Mouse (Mus musculus) C3H10T1/2 (cell line): ENCODE data around the gene Katnal1. TPM values are rescaled to one million over a fixed set of nuclear protein-coding genes. Genes with fewer than 3 reads are reported as not detected.

Experiments used
- polyA plus RNA-seq, 2 experiments: library from polyadenylated mRNA; unstranded; fragments of >200 nt; fragmentation: generic; extraction: Trizol; gene quantifications; one replicate each; pipeline ENCODE4 v1.2.1; 2012; ENCODE audit warnings: missing spikeins in 2 of 2

Katnal1 gene
- 1 to 10 TPM; 3.5 to 5.7 TPM for polyA plus RNA-seq

DNA sequence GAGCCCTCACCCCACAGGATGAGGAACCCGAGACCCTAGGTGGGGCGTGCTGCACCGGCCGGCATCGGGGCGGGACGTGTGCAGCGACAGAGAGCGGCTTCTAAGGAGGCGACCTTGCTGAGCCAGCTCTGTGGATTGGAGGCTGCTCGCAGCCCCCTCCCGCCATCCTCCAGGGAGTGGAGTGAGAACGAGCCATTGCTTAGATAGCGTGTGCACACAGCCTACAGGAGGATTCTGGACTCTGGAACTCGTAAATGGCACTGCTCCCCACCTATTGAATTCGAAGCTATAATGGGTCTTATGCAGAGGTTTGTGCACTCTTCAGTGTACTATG is at the start of gene Katnal1:
Gene Katnal1, minus strand, starts transcription at position 205 of the 334 bp plus-strand sequence.

Other genes starting within 250 kb of the Katnal1 start
- gene Gm42791, start 65.8 kb upstream of the Katnal1 start, polyA plus RNA-seq: under 1 TPM in 1 of 2 experiments, not detected in 1; 0.09 TPM